Mouse (Mus musculus): ENCODE results near the gene Lmx1b.
A peak's percentile ranks its signal among the peaks of the same experiment; 100 is the strongest.

The Lmx1b gene

GRCm38 (mm10) chr2:33658602-33659287 lies 18.4 kb upstream of the Lmx1b start:
- no peaks in the 10 kb centered on the region for H3K36me3 ChIP-seq (ENCODE audit: control insufficient read depth, insufficient read depth, low read length, poor library complexity, severe bottlenecking)
- H3K27me3 ChIP-seq (ENCODE audit: control insufficient read depth, insufficient read depth, low read length, poor library complexity, severe bottlenecking) = no peaks in the 10 kb centered on the region
- no peak for DNase-seq (ENCODE audit: low read depth, low spot score)

GRCm38 (mm10) chr2:33652517-33653198 lies 12.3 kb upstream of the Lmx1b start:
- DNase-seq (ENCODE audit: low read depth, low spot score) = no peak
- no peaks in the 10 kb centered on the region for H3K36me3 ChIP-seq (ENCODE audit: control insufficient read depth, insufficient read depth, low read length, poor library complexity, severe bottlenecking)
- H3K27me3 ChIP-seq (ENCODE audit: control insufficient read depth, insufficient read depth, low read length, poor library complexity, severe bottlenecking) = no peaks in the 10 kb centered on the region

- Histone ChIP-seq H3K36me3 (ENCODE audit: control insufficient read depth, insufficient read depth, low read length, poor library complexity, severe bottlenecking) (no peaks in the 10 kb centered on the region), H3K27me3 (ENCODE audit: control insufficient read depth, insufficient read depth, low read length, poor library complexity, severe bottlenecking) (no peaks in the 10 kb centered on the region)
- no peak for DNase-seq (ENCODE audit: low read depth, low spot score)
These were observed 9.1 kb upstream of the Lmx1b start for GRCm38 (mm10) chr2:33649371-33649770.

- no peak for DNase-seq (ENCODE audit: low read depth, low spot score)
- Histone ChIP-seq H3K27me3 (ENCODE audit: control insufficient read depth, insufficient read depth, low read length, poor library complexity, severe bottlenecking) (no peaks in the 10 kb centered on the region), H3K36me3 (ENCODE audit: control insufficient read depth, insufficient read depth, low read length, poor library complexity, severe bottlenecking) (no peaks in the 10 kb centered on the region)
These were observed 8.6 kb upstream of the Lmx1b start for GRCm38 (mm10) chr2:33648894-33649293.

GRCm38 (mm10) chr2:33646283-33646550 lies 5.9 kb upstream of the Lmx1b start:
- H3K27me3 ChIP-seq (ENCODE audit: control insufficient read depth, insufficient read depth, low read length, poor library complexity, severe bottlenecking) = peaks cover 2% of the 10 kb centered on the region; the same call in 1 of the 2 replicates
- no peaks in the 10 kb centered on the region for H3K36me3 ChIP-seq (ENCODE audit: control insufficient read depth, insufficient read depth, low read length, poor library complexity, severe bottlenecking)
- no peak for DNase-seq (ENCODE audit: low read depth, low spot score)

GRCm38 (mm10) chr2:33645538-33646282 lies 5.4 kb upstream of the Lmx1b start:
- DNase-seq (ENCODE audit: low read depth, low spot score) = no peak
- no peaks in the 10 kb centered on the region for H3K36me3 ChIP-seq (ENCODE audit: control insufficient read depth, insufficient read depth, low read length, poor library complexity, severe bottlenecking)
- H3K27me3 ChIP-seq (ENCODE audit: control insufficient read depth, insufficient read depth, low read length, poor library complexity, severe bottlenecking) = peaks cover 2% of the 10 kb centered on the region; the same call in 1 of the 2 replicates

- DNase-seq (ENCODE audit: low read depth, low spot score) = no peak
- Histone ChIP-seq H3K36me3 (ENCODE audit: control insufficient read depth, insufficient read depth, low read length, poor library complexity, severe bottlenecking) (no peaks in the 10 kb centered on the region), H3K27me3 (ENCODE audit: control insufficient read depth, insufficient read depth, low read length, poor library complexity, severe bottlenecking) (peaks cover 2% of the 10 kb centered on the region; the same call in 1 of the 2 replicates)
These were observed 3.7 kb upstream of the Lmx1b start for GRCm38 (mm10) chr2:33643721-33644713.

GRCm38 (mm10) chr2:33642650-33643458 lies 2.5 kb upstream of the Lmx1b start:
- peaks cover 2% of the 10 kb centered on the region; the same call in 1 of the 2 replicates for H3K27me3 ChIP-seq (ENCODE audit: control insufficient read depth, insufficient read depth, low read length, poor library complexity, severe bottlenecking)
- DNase-seq (ENCODE audit: low read depth, low spot score) = peak; percentile 66
- H3K36me3 ChIP-seq (ENCODE audit: control insufficient read depth, insufficient read depth, low read length, poor library complexity, severe bottlenecking) = no peaks in the 10 kb centered on the region

GRCm38 (mm10) chr2:33641859-33642571 lies 1.7 kb upstream of the Lmx1b start:
- no peak for DNase-seq (ENCODE audit: low read depth, low spot score)
- no peaks in the 10 kb centered on the region for H3K36me3 ChIP-seq (ENCODE audit: control insufficient read depth, insufficient read depth, low read length, poor library complexity, severe bottlenecking)
- peaks cover 2% of the 10 kb centered on the region; the same call in 1 of the 2 replicates for H3K27me3 ChIP-seq (ENCODE audit: control insufficient read depth, insufficient read depth, low read length, poor library complexity, severe bottlenecking)

- Histone ChIP-seq H3K36me3 (ENCODE audit: control insufficient read depth, insufficient read depth, low read length, poor library complexity, severe bottlenecking) (no peaks in the 10 kb centered on the region), H3K27me3 (ENCODE audit: control insufficient read depth, insufficient read depth, low read length, poor library complexity, severe bottlenecking) (peaks cover 2% of the 10 kb centered on the region; the same call in 1 of the 2 replicates)
- no peak for DNase-seq (ENCODE audit: low read depth, low spot score)
These were observed 907 bp upstream of the Lmx1b start for GRCm38 (mm10) chr2:33640978-33641858.

- Histone ChIP-seq H3K36me3 (ENCODE audit: control insufficient read depth, insufficient read depth, low read length, poor library complexity, severe bottlenecking) (no peaks in the 10 kb centered on the region), H3K27me3 (ENCODE audit: control insufficient read depth, insufficient read depth, low read length, poor library complexity, severe bottlenecking) (peaks cover 4% of the 10 kb centered on the region)
- no peak for DNase-seq (ENCODE audit: low read depth, low spot score)
These were observed 775 bp downstream of the Lmx1b start for GRCm38 (mm10) chr2:33639301-33640170.

Data from splenic B cell, adult 2 months (primary cell).